Mouse (Mus musculus): ENCODE measurements around the gene Serf2.
"Not testable (repeated sequence)": the region's sequence is repeated elsewhere in the genome, so short reads cannot be mapped to it uniquely, and the experiment has no call there.

Serf2 gene

GRCm38 (mm10) chr2:121448136-121448535 is 859 bp upstream of the Serf2 start:
- DNase-seq, result peak; percentile 74

DNA sequence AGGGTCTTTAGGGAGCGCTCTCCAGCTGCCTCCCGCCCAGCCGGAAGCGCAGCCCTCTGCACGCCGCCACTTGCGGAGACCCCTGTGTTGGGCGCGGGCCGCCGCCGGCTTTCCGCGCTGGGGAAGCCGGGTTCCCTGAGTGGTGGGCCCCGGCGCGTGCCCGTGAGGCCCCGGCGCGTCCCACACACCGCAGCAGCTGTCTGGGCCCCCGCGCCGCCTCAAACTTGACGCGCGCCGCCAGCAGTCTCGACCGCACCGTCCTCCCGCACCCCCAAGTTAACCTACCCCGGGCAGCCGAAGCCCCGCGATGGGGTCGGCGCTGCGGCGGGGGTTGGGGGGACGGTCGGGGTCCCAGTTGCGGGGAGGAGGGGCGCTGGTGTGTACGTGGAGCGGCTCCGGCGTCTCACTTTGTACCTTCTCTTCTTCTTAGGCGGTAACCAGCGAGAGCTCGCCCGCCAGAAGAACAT is 583 bp downstream of the Serf2 start:
- no peak for DNase-seq

DNA sequence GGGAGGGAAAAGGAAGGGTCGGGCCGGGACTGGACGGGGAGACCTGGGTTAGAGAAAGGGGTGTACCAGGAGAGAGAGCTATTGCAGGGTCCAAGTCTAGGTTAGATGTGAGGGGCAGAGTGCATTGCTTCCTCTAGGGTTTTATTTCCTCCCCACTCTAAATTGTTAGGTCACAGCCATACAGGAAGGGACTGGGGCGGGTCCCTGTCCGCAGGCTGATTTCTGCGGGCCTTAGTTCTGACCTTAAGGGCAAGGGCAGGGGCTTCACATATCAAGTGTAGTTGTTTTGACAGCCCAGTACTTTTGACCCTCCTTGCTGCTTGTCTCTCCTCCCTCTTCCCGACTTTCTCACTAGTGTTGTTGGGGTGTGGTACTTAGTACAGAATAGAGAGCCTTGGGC is 1.1 kb downstream of the Serf2 start:
- DNase-seq, result peak; percentile 58

DNA sequence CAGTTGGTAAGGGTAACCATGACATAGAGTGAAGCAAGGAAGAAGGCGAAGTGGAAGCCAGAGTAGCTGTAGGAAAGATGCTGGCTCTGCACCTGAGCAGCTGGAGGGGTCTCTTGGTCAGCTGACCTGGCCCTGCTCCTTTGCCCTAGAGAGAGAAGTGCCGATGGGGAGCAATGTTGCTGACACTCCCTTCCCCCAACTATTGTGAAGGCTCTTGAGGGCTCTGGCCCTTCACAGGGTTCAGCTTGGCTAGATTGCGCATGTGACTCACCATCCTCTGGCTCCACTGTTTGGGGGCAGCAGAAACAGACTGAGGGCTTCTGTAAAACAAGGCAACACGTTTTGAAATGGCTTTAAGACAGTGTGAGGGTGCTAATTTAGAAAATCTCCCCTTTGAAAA is 3.4 kb downstream of the Serf2 start:
- no peak for DNase-seq

DNA sequence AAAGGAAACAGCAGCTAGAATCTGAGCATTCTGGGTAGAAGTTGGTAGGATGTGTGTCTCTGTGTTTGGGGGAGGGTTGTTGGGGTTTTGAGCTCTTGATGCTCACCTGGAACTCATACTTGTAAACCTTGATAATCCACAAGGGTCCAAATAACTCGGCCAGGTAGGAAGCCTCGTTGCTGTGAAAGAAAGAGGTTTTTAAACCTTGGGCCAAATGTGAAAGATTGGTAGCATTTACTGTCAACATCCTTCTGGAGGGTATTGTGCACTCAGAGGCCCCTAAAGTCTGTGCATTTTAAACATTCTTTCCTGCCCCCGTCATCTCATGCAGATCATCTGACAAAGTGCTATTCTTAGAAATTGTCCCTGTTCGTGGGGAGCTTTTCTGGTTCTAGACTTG is 4.0 kb downstream of the Serf2 start, which contains the start of gene Hypk:
Gene Hypk (plus strand): TSS at position 301 of the 400 bp plus-strand sequence.
- no peak for DNase-seq

DNA sequence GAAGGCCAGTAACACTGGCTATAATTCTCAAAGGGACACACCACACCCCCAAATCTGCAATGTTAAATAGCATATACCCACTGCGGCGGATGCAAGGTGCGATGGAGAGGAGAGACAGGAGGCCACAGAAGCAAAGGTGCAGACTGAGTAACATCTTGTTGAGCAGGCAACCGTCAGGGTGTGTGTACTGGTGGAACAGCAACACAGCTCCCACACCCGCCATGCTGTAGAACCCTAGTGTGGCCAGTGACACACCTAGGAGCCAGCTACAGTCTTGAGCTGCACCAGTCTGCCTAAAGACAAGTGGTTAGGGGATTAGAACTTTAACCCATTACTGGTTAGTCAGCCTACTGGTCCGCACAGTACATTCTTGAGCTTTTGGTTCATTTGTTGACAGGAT is 4.9 kb downstream of the Serf2 start:
- no peak for DNase-seq

- no peak for DNase-seq
These were observed 6.5 kb downstream of the Serf2 start for GRCm38 (mm10) chr2:121455534-121455933.

DNA sequence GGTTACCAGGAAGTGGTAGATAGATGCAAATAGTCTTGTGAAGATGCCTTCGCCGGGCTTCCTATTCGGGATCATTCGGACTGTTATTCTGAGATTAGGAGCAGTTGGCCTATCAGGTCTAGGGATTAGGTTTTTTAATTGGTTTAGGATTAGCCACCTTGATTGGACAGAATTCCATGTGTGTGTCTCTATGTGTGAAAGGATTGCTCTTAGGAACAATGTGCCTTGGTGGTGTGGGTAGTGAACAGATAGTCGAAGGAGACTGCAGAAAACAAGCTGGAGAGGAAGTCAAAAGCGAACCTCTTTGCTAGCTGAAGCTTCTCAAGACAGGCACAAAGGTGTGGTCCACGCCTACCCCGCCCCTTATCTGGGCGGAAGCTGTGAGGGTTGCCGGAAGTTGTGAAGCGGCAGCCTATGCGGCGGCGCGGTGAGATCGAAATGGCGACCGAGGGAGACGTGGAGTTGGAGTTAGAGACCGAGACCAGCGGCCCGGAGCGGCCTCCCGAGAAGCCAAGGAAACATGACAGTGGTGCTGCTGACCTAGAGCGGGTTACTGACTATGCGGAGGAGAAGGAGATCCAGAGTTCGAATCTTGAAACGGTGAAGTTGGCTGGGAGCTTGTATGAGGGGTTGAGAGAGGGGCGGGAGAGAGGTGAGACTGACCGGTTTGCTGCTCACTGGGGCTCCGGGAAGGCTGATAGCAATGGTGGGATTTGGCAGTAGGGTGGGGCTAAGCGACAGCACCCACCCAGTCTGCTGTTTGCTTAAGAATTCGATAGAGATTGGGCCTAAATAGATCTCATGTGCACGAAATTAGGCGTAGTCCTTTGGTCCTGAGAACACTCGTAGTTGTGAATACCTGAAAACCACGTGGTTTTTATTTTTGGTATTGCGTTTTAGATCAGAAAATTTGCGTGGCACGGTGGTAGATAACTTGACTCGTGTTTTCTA is 8.0 kb downstream of the Serf2 start, which contains the start of gene Serinc4:
Gene Serinc4 (minus strand): TSS at position 90 of the 951 bp plus-strand sequence.
- peak; percentile 89 for DNase-seq

- no peak for DNase-seq
These were observed 11.1 kb downstream of the Serf2 start for GRCm38 (mm10) chr2:121460071-121460470.

DNA sequence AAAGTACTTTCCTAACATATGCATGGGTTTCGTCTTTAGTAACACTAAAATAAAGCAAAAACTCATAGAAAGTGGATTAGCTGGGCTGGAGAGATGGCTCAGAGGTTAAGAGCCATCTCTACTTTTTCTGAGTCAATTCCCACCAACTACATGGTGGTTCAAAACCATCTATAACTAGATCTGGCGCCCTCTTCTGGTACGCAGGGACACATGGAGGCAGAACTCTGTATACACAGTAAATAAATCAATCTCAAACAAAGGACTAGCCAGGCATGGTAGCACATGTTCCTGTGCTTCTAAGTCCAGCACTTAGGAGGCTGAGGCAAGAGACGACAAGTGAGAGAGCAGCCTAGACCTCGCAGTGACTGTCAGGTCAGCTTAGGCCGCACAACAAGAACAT is 20.0 kb downstream of the Serf2 start:
- not testable (repeated sequence) for DNase-seq

GRCm38 (mm10) chr2:121472783-121473182 is 23.8 kb downstream of the Serf2 start:
- not testable (repeated sequence) for DNase-seq

DNA sequence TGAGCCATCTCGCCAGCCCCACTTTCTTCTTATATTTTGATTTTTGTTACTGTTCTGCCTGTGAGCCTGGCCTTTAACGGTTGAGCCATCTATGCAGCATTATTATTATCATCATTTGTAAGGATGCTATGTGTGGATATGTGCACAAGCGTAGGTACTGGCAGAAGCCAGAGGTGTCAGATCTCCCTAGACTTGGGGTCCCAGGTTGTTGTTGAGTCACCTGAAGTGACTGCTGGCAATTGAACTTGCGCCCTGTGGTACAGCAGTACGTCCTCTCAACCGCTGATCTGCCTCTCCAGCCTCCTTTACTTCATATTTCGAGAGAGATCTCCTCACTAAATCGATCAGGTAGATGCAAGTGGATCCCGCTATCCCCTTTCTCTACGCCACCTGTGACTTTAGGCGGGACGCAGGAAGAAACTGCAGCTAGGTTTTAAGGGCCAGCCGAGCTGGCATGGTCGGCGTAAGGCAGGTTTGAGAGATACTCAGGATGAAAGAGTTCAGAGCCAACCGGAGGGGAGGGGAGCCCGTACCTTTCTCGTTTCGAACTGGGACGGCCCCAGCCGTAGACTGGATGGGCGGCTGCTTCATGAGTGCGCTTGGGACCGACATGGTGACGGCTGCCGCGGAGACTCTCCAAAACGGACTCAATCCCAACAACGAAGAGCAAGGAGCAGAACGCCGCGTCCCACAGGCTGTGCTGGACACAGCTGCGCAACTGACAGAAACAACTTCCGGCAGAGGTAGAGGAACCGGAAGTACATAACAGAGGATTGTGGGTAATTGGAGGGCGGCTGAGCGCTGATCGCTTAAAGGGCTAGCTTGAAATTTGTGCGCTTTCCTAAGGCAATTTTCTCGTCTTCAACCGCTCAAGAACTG is 24.5 kb downstream of the Serf2 start, which contains the start of gene Mfap1b:
Gene Mfap1b (minus strand): TSS at position 767 of the 879 bp plus-strand sequence.
- peak; percentile 91 for DNase-seq

- DNase-seq, result no peak
These were observed 25.2 kb downstream of the Serf2 start for GRCm38 (mm10) chr2:121474180-121474535.

DNA sequence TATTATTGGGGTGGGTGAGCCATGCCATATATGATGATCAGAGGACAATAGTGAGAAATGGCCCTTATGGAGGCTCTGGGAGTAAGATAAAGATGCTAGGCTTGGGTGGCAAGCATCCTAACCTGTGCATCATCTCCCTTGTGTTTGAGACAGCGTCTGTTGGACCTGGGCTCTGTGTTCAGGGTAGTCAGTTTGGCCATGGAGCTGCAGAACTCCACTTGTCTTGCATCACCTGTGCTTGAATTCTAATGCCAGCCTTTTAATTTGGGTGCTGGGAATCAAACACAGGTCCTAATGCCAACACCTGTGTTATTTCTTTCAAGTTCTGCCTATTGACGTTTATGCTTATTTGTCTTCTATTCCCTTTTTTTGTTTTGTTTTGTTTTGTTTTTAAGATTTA is 26.3 kb downstream of the Serf2 start:
- not testable (repeated sequence) for DNase-seq

- no peak for DNase-seq
These were observed 28.7 kb downstream of the Serf2 start for GRCm38 (mm10) chr2:121477491-121478266.

DNA sequence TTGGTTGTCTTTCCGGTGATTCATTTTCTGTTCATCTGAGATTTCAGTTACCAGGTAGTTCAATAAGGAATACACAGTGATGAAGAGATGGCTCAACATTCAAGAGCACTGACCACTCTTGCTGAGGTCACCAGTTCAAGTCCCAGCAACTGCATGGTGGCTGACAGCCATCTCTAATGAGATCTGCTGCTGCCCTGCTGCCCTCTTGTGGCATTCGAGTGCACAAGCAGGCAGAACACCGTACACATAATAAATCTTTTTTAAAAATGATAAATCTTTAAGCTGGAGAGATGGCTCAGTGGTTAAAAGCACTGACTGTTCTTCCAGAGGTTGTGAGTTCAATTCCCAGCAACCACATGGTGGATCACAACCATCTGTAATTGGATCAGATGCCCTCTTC is 31.5 kb downstream of the Serf2 start:
- peak; percentile 37 for DNase-seq

- not testable (repeated sequence) for DNase-seq
These were observed 31.9 kb downstream of the Serf2 start for GRCm38 (mm10) chr2:121480916-121481315.

DNA sequence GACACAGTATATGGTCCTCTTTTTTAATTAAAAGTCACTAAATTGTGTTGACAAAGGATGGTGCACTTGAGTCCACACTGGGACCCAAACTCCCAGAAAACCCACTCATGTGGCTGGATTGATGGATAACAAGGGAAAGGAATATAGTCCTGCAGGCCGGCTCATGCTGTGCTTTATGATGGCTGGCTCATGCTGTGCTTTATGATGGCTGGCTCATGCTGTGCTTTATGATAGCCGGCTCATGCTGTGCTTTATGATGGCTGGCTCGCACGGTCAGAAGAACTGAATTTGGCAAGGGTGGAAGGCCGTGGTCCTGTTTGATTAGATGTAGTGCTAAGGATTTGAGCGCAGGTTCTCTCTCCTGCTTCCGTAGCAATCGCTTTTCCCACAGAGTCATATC is 34.6 kb downstream of the Serf2 start:
- DNase-seq, result no peak

- DNase-seq, result not testable (repeated sequence)
These were observed 35.4 kb downstream of the Serf2 start for GRCm38 (mm10) chr2:121484403-121484802.

GRCm38 (mm10) chr2:121501550-121501949 is 52.6 kb downstream of the Serf2 start:
- not testable (repeated sequence) for DNase-seq

- peak; percentile 92 for DNase-seq
These were observed 57.2 kb downstream of the Serf2 start, which contains the start of the genes Mfap1a and Wdr76 for GRCm38 (mm10) chr2:121505942-121506882. Gene Mfap1a (minus strand): TSS chr2:121506665. Gene Wdr76 (plus strand): TSS chr2:121506723.
